Mouse (Mus musculus) C2C12 (cell line): Measurements from ENCODE around the gene Loxl3.
A peak's percentile ranks its signal among the peaks of the same experiment; 100 is the strongest.

Experiments
- CEBPB ChIP-seq: IDR thresholded peaks from one replicate; pipeline ENCODE4 v1.6.1; 2011; ENCODE audit warnings: low read depth, mild to moderate bottlenecking, control low read depth, moderate library complexity
- CTCF ChIP-seq: IDR thresholded peaks from one replicate; pipeline ENCODE4 v1.5.1; 2011; ENCODE audit not compliant: control insufficient read depth, insufficient read depth, insufficient read length
- MAX ChIP-seq: IDR thresholded peaks from one replicate; pipeline ENCODE4 v1.6.1; 2011; ENCODE audit warnings: mild to moderate bottlenecking, control low read depth
- MYOD1 ChIP-seq: IDR thresholded peaks from one replicate; pipeline ENCODE4 v1.6.1; 2011; ENCODE audit warnings: low read depth; ENCODE audit not compliant: control insufficient read depth, insufficient read length
- MYOG ChIP-seq: IDR thresholded peaks from one replicate; pipeline ENCODE4 v1.6.1; 2011; ENCODE audit not compliant: control insufficient read depth, insufficient read length; ENCODE audit errors: extremely low read depth
- USF1 ChIP-seq: IDR thresholded peaks from one replicate; pipeline ENCODE4 v1.6.1; 2011; ENCODE audit warnings: low read depth, mild to moderate bottlenecking, control low read depth, moderate library complexity

GRCm38 (mm10) chr6:83006114-83006513, 27.9 kb upstream of the Loxl3 start:
- no peak for TF ChIP-seq CTCF
- TF ChIP-seq USF1 = no peak
- TF ChIP-seq MAX = peak; percentile 25
- peak; percentile 23 for TF ChIP-seq CEBPB
- peak; percentile 56 for TF ChIP-seq MYOD1
- no peak for TF ChIP-seq MYOG
